ENCODE assay signal across 7 mouse cellular contexts in the genomic region with DNA sequence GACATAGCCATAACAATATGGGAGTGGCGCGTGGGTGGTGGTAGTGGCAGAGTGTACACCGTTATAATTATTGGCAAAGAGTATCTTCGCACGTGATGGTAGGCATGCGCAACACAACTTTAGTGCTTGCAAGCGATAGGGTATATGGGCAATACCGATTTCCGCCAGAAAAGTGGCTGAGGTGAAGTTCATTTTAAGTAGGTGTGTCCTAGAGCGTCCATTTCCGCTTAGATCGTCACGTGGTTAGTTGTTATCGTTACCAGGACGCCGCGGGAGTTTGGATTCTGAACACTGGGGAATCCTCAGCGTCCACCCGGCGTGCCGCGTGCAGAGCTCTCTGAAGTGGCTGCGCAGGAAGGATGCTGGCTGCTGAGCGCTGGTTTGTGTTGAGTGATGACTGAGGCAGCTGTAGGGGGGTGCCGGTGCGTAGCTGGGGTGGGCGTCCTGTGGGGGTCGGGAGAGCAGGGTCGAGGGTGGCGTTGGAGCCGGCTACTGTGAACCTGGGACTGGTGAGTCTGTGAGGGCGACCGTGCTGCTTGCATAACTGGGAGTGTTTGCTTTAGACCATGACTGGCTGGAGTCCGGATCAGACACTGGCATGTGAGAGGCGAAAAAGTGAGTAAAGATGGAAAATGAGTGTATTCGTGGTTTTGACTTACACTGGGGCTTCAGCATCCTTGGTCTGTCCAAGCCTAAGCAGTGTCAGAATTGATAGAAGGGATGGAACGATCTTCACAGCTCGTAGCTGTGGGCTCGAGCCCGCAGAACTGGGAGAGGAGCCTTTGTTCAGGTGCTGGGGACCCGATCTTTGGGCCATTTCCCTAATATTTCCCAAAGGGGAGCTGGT. TPM values are rescaled to one million over a fixed set of nuclear protein-coding genes. Genes with fewer than 3 reads are reported as not detected.
A peak's percentile ranks its signal among the peaks of the same experiment; 100 is the strongest.
DNase-seq lines count a peak whose midpoint lies in the region; ATAC-seq lines count a peak whose summit lies in the region.

A gene (plus strand): TSS at position 274 of the 847 bp plus-strand sequence.

- no peaks in the 10 kb centered on the region for H3K36me3 ChIP-seq in embryonic facial prominence, embryonic 11.5 days (replicated peaks; ENCODE audit: control insufficient read depth, insufficient read depth, low read depth, low read length)

- no peak within 1 kb of the TSS for H3K27ac ChIP-seq in embryonic facial prominence, embryonic 11.5 days (replicated peaks; ENCODE audit: low read depth, low read length)

- no peaks in the 10 kb centered on the region for H3K9me3 ChIP-seq in embryonic facial prominence, embryonic 11.5 days (replicated peaks; ENCODE audit: control insufficient read depth, low read length)

- WGBS in embryonic facial prominence, embryonic 11.5 days = 12% methylated on average over 41 of the region's 41 CpGs

- DNase-seq in adrenal gland, postnatal 10 days = peak; percentile 81
- peak; percentile 88 for DNase-seq in embryonic facial prominence, embryonic 11.5 days (ENCODE audit: low spot score)
- DNase-seq in heart, adult 8-10 months (ENCODE audit: low spot score) = peak; percentile 29
- peak; percentile 36 for DNase-seq in kidney, adult 18-20 months
- peak; percentile 55 to 67 for DNase-seq in left cerebral cortex, postnatal 36 days (ENCODE audit: low spot score in 2 of 2)
- DNase-seq in mesoderm, embryonic 11.5 days (ENCODE audit: low read depth, low spot score) = peak; percentile 81
- DNase-seq in right cerebral cortex, postnatal 14 days = peak; percentile 77

- H3K4me1 ChIP-seq in embryonic facial prominence, embryonic 11.5 days (ENCODE audit: control insufficient read depth, insufficient read depth, low read length) = no peaks in the 10 kb centered on the region

- H3K27me3 ChIP-seq in embryonic facial prominence, embryonic 11.5 days (ENCODE audit: control insufficient read depth, insufficient read depth, low read length) = no peaks in the 10 kb centered on the region

- peak within 1 kb of the TSS; percentile 57 for H3K9ac ChIP-seq in embryonic facial prominence, embryonic 11.5 days (replicated peaks; ENCODE audit: low read length)

- ATAC-seq in embryonic facial prominence, embryonic 11.5 days (replicated peaks; ENCODE audit: insufficient number of reproducible peaks, low FRiP score, low TSS enrichment, low read depth) = peak; percentile 90

- peak within 1 kb of the TSS; percentile 41 for H3K4me3 ChIP-seq in embryonic facial prominence, embryonic 11.5 days (ENCODE audit: low read depth, low read length)

- peak within 1 kb of the TSS; percentile 83 for H3K4me2 ChIP-seq in embryonic facial prominence, embryonic 11.5 days (ENCODE audit: low read depth, low read length)

- intact Hi-C loops in left cerebral cortex, postnatal 36 days (cut with DNase I) = no loop called here

RNA-seq across cellular contexts. Expression of the gene that starts here (rescaled TPM):
- total RNA-seq in adrenal gland, postnatal 10 days (2021) = under 1 TPM in 1 of 2 experiments, not detected in 1; 0.27 TPM
- 0.14 and 0.67 TPM in 2 replicates for polyA plus RNA-seq in embryonic facial prominence, embryonic 11.5 days (2014; fragmentation: Nextera tagmentation; extraction: Ambion mirVana)
- not detected for total RNA-seq in heart, adult 8-10 months (2022)
- total RNA-seq in left cerebral cortex, postnatal 36 days (2021) = under 1 TPM in 1 of 2 experiments, not detected in 1; 0.43 TPM

Comparison
In these comparisons a context has a peak if more than half of its experiments do, and no peak if none do; other contexts are left out.
1. Peak in DNase-seq in adrenal gland, postnatal 10 days; RNA of the gene not detected or under 1 TPM.
2. Peak in DNase-seq, ATAC-seq, H3K4me3 ChIP-seq, H3K9ac ChIP-seq and H3K4me2 ChIP-seq in embryonic facial prominence, embryonic 11.5 days; RNA of the gene not detected or under 1 TPM.
3. Peak in DNase-seq in heart, adult 8-10 months; RNA of the gene not detected or under 1 TPM.
4. Peak in DNase-seq in left cerebral cortex, postnatal 36 days; RNA of the gene not detected or under 1 TPM.
5. DNase-seq: peak in every context shown above with its lines; median percentile 88 in embryonic facial prominence, embryonic 11.5 days; 81 in adrenal gland, postnatal 10 days; 81 in mesoderm, embryonic 11.5 days; 77 in right cerebral cortex, postnatal 14 days; 61 in left cerebral cortex, postnatal 36 days; 36 in kidney, adult 18-20 months; 29 in heart, adult 8-10 months.